26 mouse cellular contexts compared by ENCODE assay signal in the genomic region with DNA sequence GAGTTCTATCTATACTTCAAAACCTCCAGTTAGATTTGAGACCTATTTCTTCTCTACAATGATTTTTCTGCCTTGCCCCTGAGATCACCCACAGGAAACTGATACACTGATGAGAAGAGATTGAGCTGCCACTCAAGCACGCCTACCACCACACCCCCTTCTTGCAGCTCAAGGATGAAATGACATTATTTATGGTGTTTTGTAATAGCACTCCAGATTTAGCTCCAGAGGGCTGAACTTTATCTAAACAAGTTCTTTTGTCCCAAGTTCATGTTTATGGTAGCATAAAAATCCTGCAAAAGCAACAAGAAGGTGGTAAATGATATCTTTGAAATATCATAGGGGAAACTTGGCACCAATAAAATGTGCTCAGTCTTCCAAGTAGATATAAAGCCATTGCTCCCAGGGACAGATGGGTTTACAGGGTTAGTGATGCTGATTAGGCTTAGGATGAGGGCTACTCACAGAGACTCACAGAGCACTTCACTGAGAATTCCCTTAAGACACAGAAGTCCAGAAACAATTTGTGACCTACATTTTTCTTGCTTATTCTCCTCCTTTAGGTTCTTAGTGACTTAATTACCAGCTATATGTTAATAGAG.
DNase-seq lines count a peak whose midpoint lies in the region; ATAC-seq lines count a peak whose summit lies in the region.
"Had no signal": no experiment of that assay in that cellular context is flagged by ENCODE, and none has a peak within 500 bp of the region (broad histone marks: within the 10 kb centered on the region; RNA-seq: fewer than 3 reads in every experiment).

No protein-coding gene starts in this region.

- 13% methylated on average over 1 of the region's 1 CpGs for WGBS in kidney, embryonic 15.5 days
- 39% methylated on average over 1 of the region's 1 CpGs for WGBS in lung, embryonic 15.5 days

- H3K9me3 ChIP-seq in kidney, embryonic 15.5 days (replicated peaks) = no peaks in the 10 kb centered on the region
- H3K9me3 ChIP-seq in lung, embryonic 15.5 days = no peaks in the 10 kb centered on the region
- H3K9me3 ChIP-seq: embryonic facial prominence, embryonic 15.5 days; forebrain, embryonic 10.5 days; G1E; heart, embryonic 10.5 days; hindbrain, embryonic 12.5 days had no signal

- no peak overlapping the region for H3K4me2 ChIP-seq in kidney, embryonic 15.5 days
- H3K4me2 ChIP-seq in lung, embryonic 15.5 days = no peak overlapping the region
- H3K4me2 ChIP-seq: embryonic facial prominence, embryonic 15.5 days; hindbrain, embryonic 12.5 days had no signal

- H3K9ac ChIP-seq in kidney, embryonic 15.5 days = no peak overlapping the region
- no peak overlapping the region for H3K9ac ChIP-seq in lung, embryonic 15.5 days
- H3K9ac ChIP-seq: embryonic facial prominence, embryonic 15.5 days; hindbrain, embryonic 12.5 days had no signal

- H3K4me3 ChIP-seq in kidney, embryonic 15.5 days (replicated peaks) = no peak overlapping the region
- H3K4me3 ChIP-seq in lung, embryonic 15.5 days = no peak overlapping the region
- H3K4me3 ChIP-seq: embryonic facial prominence, embryonic 15.5 days; erythroblast, embryonic 14.5 days; forebrain, embryonic 10.5 days; heart, embryonic 10.5 days; hindbrain, embryonic 12.5 days had no signal

- no peaks in the 10 kb centered on the region for H3K27me3 ChIP-seq in kidney, embryonic 15.5 days
- H3K27me3 ChIP-seq in lung, embryonic 15.5 days = no peaks in the 10 kb centered on the region
- H3K27me3 ChIP-seq: embryonic facial prominence, embryonic 15.5 days; hindbrain, embryonic 12.5 days had no signal

- no peaks in the 10 kb centered on the region for H3K4me1 ChIP-seq in kidney, embryonic 15.5 days
- no peaks in the 10 kb centered on the region for H3K4me1 ChIP-seq in lung, embryonic 15.5 days
- H3K4me1 ChIP-seq: embryonic facial prominence, embryonic 15.5 days; forebrain, embryonic 10.5 days; heart, embryonic 10.5 days; hindbrain, embryonic 12.5 days had no signal

- no peaks in the 10 kb centered on the region for H3K36me3 ChIP-seq in kidney, embryonic 15.5 days
- H3K36me3 ChIP-seq in lung, embryonic 15.5 days = no peaks in the 10 kb centered on the region
- H3K36me3 ChIP-seq: embryonic facial prominence, embryonic 15.5 days; forebrain, embryonic 10.5 days; G1E; heart, embryonic 10.5 days; hindbrain, embryonic 12.5 days had no signal

- peak; percentile 42 for DNase-seq in adrenal gland, adult 2 months
- no peak for DNase-seq in adrenal gland, adult 18-20 months (ENCODE audit: low spot score in 2 of 2)
- DNase-seq in kidney, postnatal 4 days = no peak
- DNase-seq in lung, postnatal 10 days = no peak
- no peak for DNase-seq in heart, adult 8-10 months (ENCODE audit: low spot score)
- DNase-seq: B cell, adult 2 months; cerebellum, adult 11 months; cerebellum, adult 8-10 months; cerebellum, postnatal 14 days; embryo, embryonic 11 days; gastrocnemius, postnatal 36 days; heart, adult 11 months; heart, postnatal 10 days; heart, postnatal 4 days had no signal

- H3K27ac ChIP-seq in kidney, embryonic 15.5 days = no peak overlapping the region
- no peak overlapping the region for H3K27ac ChIP-seq in lung, embryonic 15.5 days
- H3K27ac ChIP-seq: embryonic facial prominence, embryonic 15.5 days; forebrain, embryonic 10.5 days; heart, embryonic 10.5 days; hindbrain, embryonic 12.5 days had no signal

- peak; percentile 96 for ATAC-seq in kidney, embryonic 15.5 days (replicated peaks; ENCODE audit: low FRiP score)
- ATAC-seq in lung, embryonic 15.5 days (ENCODE audit: borderline replicate concordance, extremely low read depth, low FRiP score, low TSS enrichment) = peak; percentile 39; the same call in 1 of the 2 replicates
- ATAC-seq: CD4-positive, CD25-positive, alpha-beta regulatory T cell, adult 4 months; forebrain, embryonic 14.5 days; hindbrain, embryonic 16.5 days; inflammation-experienced regulatory T-cells, adult 6 months had no signal
